Mouse (Mus musculus): ENCODE results near the gene Pold1. TPM values are rescaled to one million over a fixed set of nuclear protein-coding genes. Genes with fewer than 3 reads are reported as not detected.

Gene Pold1
- total RNA-seq, 2 experiments from 2014 or later: 8.8 to 9.4 TPM

- Histone ChIP-seq H3K27ac (peak overlapping the region; percentile 89), H3K4me3 (peak overlapping the region; percentile 95)
- peak in 1 of 2 experiments; percentile 47 for DNase-seq (ENCODE audit: extremely low spot score in 1 of 2, low spot score in 2 of 2)
- no peak for TF ChIP-seq CTCF (IDR thresholded peaks at IDR 0.05)
- intact Hi-C loops (cut with DNase I): loop anchor here (5.0 kb wide), 1 partner anchor 176 kb away; no protein-coding TSS in a partner anchor
These were observed 4.6 kb upstream of the Pold1 start for GRCm38 (mm10) chr7:44553196-44553764.

GRCm38 (mm10) chr7:44552141-44552908 is 3.7 kb upstream of the Pold1 start:
- Histone ChIP-seq H3K27ac (no peak overlapping the region), H3K4me3 (no peak overlapping the region; the same call in 1 of the 2 replicates)
- intact Hi-C loops (cut with DNase I): loop anchor here (5.0 kb wide), 1 partner anchor 175 kb away; no protein-coding TSS in a partner anchor
- no peak for DNase-seq (ENCODE audit: extremely low spot score in 1 of 2, low spot score in 2 of 2)
- TF ChIP-seq CTCF (IDR thresholded peaks at IDR 0.05): no peak

- DNase-seq (ENCODE audit: extremely low spot score in 1 of 2, low spot score in 2 of 2): no peak
- intact Hi-C loops (cut with DNase I): loop anchor here (5.0 kb wide), 1 partner anchor 174 kb away; no protein-coding TSS in a partner anchor
These were observed 3.1 kb upstream of the Pold1 start for GRCm38 (mm10) chr7:44551731-44552130.

GRCm38 (mm10) chr7:44551301-44551700 is 2.7 kb upstream of the Pold1 start:
- no peak for TF ChIP-seq CTCF (IDR thresholded peaks at IDR 0.05)
- Histone ChIP-seq H3K27ac (no peak overlapping the region), H3K4me3 (no peak overlapping the region)
- intact Hi-C loops (cut with DNase I): loop anchor here (5.0 kb wide), 1 partner anchor 174 kb away; no protein-coding TSS in a partner anchor
- no peak for DNase-seq (ENCODE audit: extremely low spot score in 1 of 2, low spot score in 2 of 2)

More at GRCm38 (mm10) chr7:44551731-44552130, 3.1 kb upstream of the Pold1 start:
- Histone ChIP-seq H3K4me3 (no peak overlapping the region), H3K27ac (no peak overlapping the region)
- no peak for TF ChIP-seq CTCF (IDR thresholded peaks at IDR 0.05)

GRCm38 (mm10) chr7:44550409-44550678 is 1.7 kb upstream of the Pold1 start:
- Histone ChIP-seq H3K27ac (no peak overlapping the region), H3K4me3 (no peak overlapping the region)
- intact Hi-C loops (cut with DNase I): loop anchor here (5.0 kb wide), 1 partner anchor 173 kb away; no protein-coding TSS in a partner anchor
- no peak for DNase-seq (ENCODE audit: extremely low spot score in 1 of 2, low spot score in 2 of 2)
- TF ChIP-seq CTCF (IDR thresholded peaks at IDR 0.05): no peak

- no peak for TF ChIP-seq CTCF (IDR thresholded peaks at IDR 0.05)
- intact Hi-C loops (cut with DNase I): loop anchor here (2.0 to 5.0 kb wide), 3 partner anchors 23 to 173 kb away; no protein-coding TSS in a partner anchor
- Histone ChIP-seq H3K27ac (no peak overlapping the region), H3K4me3 (no peak overlapping the region)
- DNase-seq (ENCODE audit: extremely low spot score in 1 of 2, low spot score in 2 of 2): no peak
These were observed 1.2 kb upstream of the Pold1 start for GRCm38 (mm10) chr7:44549621-44550408.

GRCm38 (mm10) chr7:44547725-44548124 is 924 bp downstream of the Pold1 start:
- H3K27ac ChIP-seq: no peak overlapping the region
- H3K4me3 ChIP-seq: no peak overlapping the region; the same call in 1 of the 2 replicates
- intact Hi-C loops (cut with DNase I): loop anchor here (2.0 kb wide), 2 partner anchors 21 to 47 kb away; no protein-coding TSS in a partner anchor
- TF ChIP-seq CTCF (IDR thresholded peaks at IDR 0.05): no peak
- DNase-seq (ENCODE audit: extremely low spot score in 1 of 2, low spot score in 2 of 2): no peak

- intact Hi-C loops (cut with DNase I): no loop called here
- TF ChIP-seq CTCF (IDR thresholded peaks at IDR 0.05): no peak
- DNase-seq (ENCODE audit: extremely low spot score in 1 of 2, low spot score in 2 of 2): no peak
- no peak overlapping the region for H3K27ac ChIP-seq
- no peak overlapping the region for H3K4me3 ChIP-seq
These were observed 1.6 kb downstream of the Pold1 start for GRCm38 (mm10) chr7:44547041-44547440.

GRCm38 (mm10) chr7:44546274-44546673 is 2.4 kb downstream of the Pold1 start:
- DNase-seq (ENCODE audit: extremely low spot score in 1 of 2, low spot score in 2 of 2): no peak
- intact Hi-C loops (cut with DNase I): no loop called here
- TF ChIP-seq CTCF (IDR thresholded peaks at IDR 0.05): no peak
- Histone ChIP-seq H3K27ac (no peak overlapping the region), H3K4me3 (no peak overlapping the region)

- no peak overlapping the region for H3K27ac ChIP-seq
- no peak for DNase-seq (ENCODE audit: extremely low spot score in 1 of 2, low spot score in 2 of 2)
- H3K4me3 ChIP-seq: no peak overlapping the region
- intact Hi-C loops (cut with DNase I): no loop called here
- no peak for TF ChIP-seq CTCF (IDR thresholded peaks at IDR 0.05)
These were observed 5.6 kb downstream of the Pold1 start for GRCm38 (mm10) chr7:44543071-44543470.

- no peak for TF ChIP-seq CTCF (IDR thresholded peaks at IDR 0.05)
- Histone ChIP-seq H3K27ac (no peak overlapping the region), H3K4me3 (no peak overlapping the region)
- DNase-seq (ENCODE audit: extremely low spot score in 1 of 2, low spot score in 2 of 2): no peak
- intact Hi-C loops (cut with DNase I): no loop called here
These were observed 6.1 kb downstream of the Pold1 start for GRCm38 (mm10) chr7:44542555-44542954.

All from left cerebral cortex, adult 2 months (tissue).